Mouse (Mus musculus) hindbrain, embryonic 13.5 days (tissue): ENCODE measurements around the gene Cstad. TPM values are rescaled to one million over a fixed set of nuclear protein-coding genes. Genes with fewer than 3 reads are reported as not detected.

Experiments used
- ATAC-seq: fragments of 200-750 bp; cut with Nextera tagmentation; 2 replicates; pipeline ENCODE4 v1.8.0; 2017; ENCODE audit warnings: moderate TSS enrichment; ENCODE audit not compliant: low FRiP score
- H3K27ac ChIP-seq: fragments of 300-500 bp; sonication (generic); 2 replicates; pipeline ENCODE4 v1.5.1; 2015; ENCODE audit warnings: inconsistent platforms, mild to moderate bottlenecking, moderate library complexity
- H3K27me3 ChIP-seq: fragments of 300-500 bp; sonication (generic); 2 replicates; pipeline ENCODE4 v1.6.1; 2015; ENCODE audit warnings: mild to moderate bottlenecking, inconsistent platforms
- H3K36me3 ChIP-seq: fragments of 300-500 bp; sonication (generic); 2 replicates; pipeline ENCODE4 v1.6.1; 2015; ENCODE audit warnings: mild to moderate bottlenecking, inconsistent platforms
- H3K4me1 ChIP-seq: fragments of 300-500 bp; sonication (generic); replicated peaks from 2 replicates; pipeline ENCODE4 v1.6.1; 2015; ENCODE audit warnings: inconsistent platforms
- H3K4me2 ChIP-seq: fragments of 300-500 bp; sonication (generic); 2 replicates; pipeline ENCODE4 v1.6.1; 2015; ENCODE audit warnings: inconsistent platforms, mild to moderate bottlenecking, moderate library complexity
- H3K4me3 ChIP-seq: fragments of 300-500 bp; sonication (generic); 2 replicates; pipeline ENCODE4 v1.5.1; 2015; ENCODE audit warnings: mild to moderate bottlenecking, inconsistent platforms
- H3K9ac ChIP-seq: fragments of 300-500 bp; sonication (generic); 2 replicates; pipeline ENCODE4 v1.6.1; 2015; ENCODE audit warnings: mild to moderate bottlenecking, inconsistent platforms
- H3K9me3 ChIP-seq: fragments of 300-500 bp; sonication (generic); 2 replicates; pipeline ENCODE4 v1.6.1; 2016; ENCODE audit warnings: inconsistent platforms
- WGBS: fragments of 180-500 bp; shearing (Covaris S2); methylation state at CpG from one replicate; pipeline ENCODE4 v1.1.7; 2015; 5-methylcytosine and 5-hydroxymethylcytosine counted together
- polyA plus RNA-seq: library from polyadenylated mRNA; unstranded; fragments of >200 nt; fragmentation: Nextera tagmentation; extraction: Ambion mirVana; gene quantifications from 2 replicates; pipeline ENCODE4 v1.2.1, GENCODE M21; 2015

Gene Cstad
- polyA plus RNA-seq, 1 experiment from 2014 or later, result 0.77 TPM

DNA sequence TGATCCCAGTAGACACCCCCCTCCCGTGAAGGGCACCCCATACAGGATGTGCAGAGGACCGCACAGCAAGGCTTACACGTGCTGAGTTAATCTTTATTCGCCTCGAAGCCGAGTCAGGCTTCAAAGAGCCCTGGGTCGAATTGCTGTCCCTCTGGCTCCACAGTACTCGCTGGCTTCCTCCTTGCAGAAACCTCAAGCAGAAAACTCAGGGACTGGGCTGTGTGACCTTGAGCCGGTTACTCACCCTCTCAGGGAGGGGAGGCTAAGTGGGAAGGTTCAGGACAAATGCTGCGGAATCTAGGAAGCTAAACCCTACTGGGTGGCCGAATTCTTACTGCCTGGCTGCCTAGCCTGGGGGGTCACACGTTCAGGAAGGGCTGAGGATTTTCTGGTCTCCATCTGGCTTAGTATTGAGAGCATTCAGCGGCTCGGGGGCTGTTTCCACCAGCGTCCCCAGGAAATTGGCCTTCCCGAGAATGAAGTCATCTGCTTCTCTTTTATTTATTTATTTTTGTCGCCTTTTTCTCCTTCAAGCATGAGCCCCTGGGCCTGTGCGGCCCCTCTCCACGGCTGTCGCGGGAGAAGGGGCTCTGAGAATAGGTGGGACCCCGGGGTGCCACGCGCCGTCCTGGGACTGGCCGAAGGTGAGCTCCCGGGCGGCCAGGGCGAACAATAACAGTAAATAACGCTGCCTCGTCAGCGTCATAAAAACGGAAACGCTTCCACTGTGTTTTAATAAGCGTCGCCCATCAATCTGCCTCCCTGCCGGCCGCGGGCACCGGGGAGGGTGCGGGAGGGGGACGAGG, 63.0 kb downstream of the Cstad start:
- WGBS, result under 1% methylated on average over 42 of the region's 42 CpGs
- Histone ChIP-seq H3K27ac (peak overlapping the region; percentile 100), H3K4me1 (peaks cover 88% of the 10 kb centered on the region), H3K27me3 (no peaks in the 10 kb centered on the region), H3K4me2 (peak overlapping the region; percentile 57), H3K9ac (peak overlapping the region; percentile 70), H3K36me3 (no peaks in the 10 kb centered on the region), H3K9me3 (no peaks in the 10 kb centered on the region), H3K4me3 (peak overlapping the region; percentile 30)
- ATAC-seq, result peak; percentile 33; the same call in 1 of the 2 replicates

DNA sequence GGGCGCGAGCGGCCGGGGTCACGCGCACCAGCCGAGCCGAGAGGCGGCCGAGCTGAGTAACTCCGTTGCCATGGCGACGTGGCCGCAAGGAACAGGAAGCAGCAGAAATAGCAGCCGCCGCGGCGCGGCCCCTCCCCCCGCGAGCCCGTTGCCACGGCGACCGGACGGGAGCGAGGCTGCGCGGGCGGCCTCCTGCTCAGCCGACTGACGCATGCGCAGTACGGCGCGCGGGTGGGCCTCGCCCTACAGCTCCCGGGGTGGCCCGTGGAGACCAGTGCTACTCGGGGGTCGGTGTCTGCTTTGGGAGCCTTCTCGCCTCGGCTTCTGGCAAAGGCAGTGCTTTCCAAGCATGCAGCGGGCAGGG, 63.6 kb downstream of the Cstad start:
- H3K4me3 ChIP-seq, result peak overlapping the region; percentile 30
- H3K36me3 ChIP-seq, result no peaks in the 10 kb centered on the region
- peaks cover 84% of the 10 kb centered on the region for H3K4me1 ChIP-seq
- peak overlapping the region; percentile 100 for H3K27ac ChIP-seq
- peak overlapping the region; percentile 57 for H3K4me2 ChIP-seq
- WGBS, result under 1% methylated on average over 43 of the region's 45 CpGs
- ATAC-seq, result peak; percentile 86
- H3K27me3 ChIP-seq, result no peaks in the 10 kb centered on the region
- H3K9ac ChIP-seq, result peak overlapping the region; percentile 70
- H3K9me3 ChIP-seq, result no peaks in the 10 kb centered on the region

Other genes starting within 250 kb of the Cstad start
- gene Sh3glb2, start 235.7 kb upstream of the Cstad start, polyA plus RNA-seq, result 146 and 160 TPM in 2 replicates
- 27.0 and 33.1 TPM in 2 replicates for gene Miga2, start 230.8 kb upstream of the Cstad start, polyA plus RNA-seq
- 51.2 and 53.9 TPM in 2 replicates for gene Dolpp1, start 202.8 kb upstream of the Cstad start, polyA plus RNA-seq
- 22.1 and 24.0 TPM in 2 replicates for gene Crat, start 179.2 kb upstream of the Cstad start, polyA plus RNA-seq
- gene Ptpa, start 179.0 kb upstream of the Cstad start, polyA plus RNA-seq, result 129 and 133 TPM in 2 replicates
- 2.1 and 2.9 TPM in 2 replicates for gene Ier5l, start 120.8 kb upstream of the Cstad start, polyA plus RNA-seq
- gene 1700001O22Rik, start 208.6 kb downstream of the Cstad start, polyA plus RNA-seq, result 1.7 and 2.4 TPM in 2 replicates
- gene Ntmt1, start 212.8 kb downstream of the Cstad start, polyA plus RNA-seq, result 108 and 115 TPM in 2 replicates
- 38.3 and 41.0 TPM in 2 replicates for gene Asb6, start 235.3 kb downstream of the Cstad start, polyA plus RNA-seq
- 3.0 and 3.8 TPM in 2 replicates for gene Prrx2, start 239.9 kb downstream of the Cstad start, polyA plus RNA-seq